Mouse (Mus musculus): ENCODE data around the gene Ccdc186. TPM values are rescaled to one million over a fixed set of nuclear protein-coding genes. Genes with fewer than 3 reads are reported as not detected.

Gene Ccdc186
- polyA plus RNA-seq, 2 experiments: 16.0 to 24.0 TPM

DNA sequence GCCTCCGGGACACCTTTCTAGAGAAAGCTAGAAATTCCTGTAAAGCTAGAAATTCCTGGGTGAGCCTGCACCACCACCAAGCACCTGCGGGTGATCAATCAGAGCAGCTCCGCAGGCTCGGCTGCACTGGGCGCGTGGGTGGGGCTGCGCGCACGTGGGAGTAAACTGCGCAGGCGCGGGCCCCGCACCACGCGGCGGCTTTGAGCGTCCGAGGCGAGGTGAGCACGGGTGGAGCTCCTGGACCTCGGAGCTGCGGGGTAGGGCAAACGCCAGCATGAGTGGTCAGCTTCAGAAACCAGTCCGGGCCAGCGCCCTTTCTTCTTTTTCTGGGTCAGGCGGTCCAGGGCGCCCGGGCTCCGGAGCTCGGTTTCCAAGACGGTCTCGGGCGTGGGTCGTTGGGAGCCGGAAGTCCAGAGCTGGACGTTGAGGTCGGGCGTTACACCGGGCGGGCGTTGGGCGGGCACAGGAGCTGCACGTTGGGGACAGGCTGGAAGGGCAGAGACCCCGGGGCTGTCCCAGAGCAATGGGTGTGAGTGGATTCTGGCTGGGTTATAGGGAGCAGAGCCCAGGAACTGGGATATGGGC, 4.1 kb upstream of the Ccdc186 start, which contains the start of gene Tdrd1:
Gene Tdrd1, plus strand, starts transcription at position 163 of the 585 bp plus-strand sequence.
- DNase-seq (ENCODE audit: low spot score) (peak; percentile 33), ATAC-seq (ENCODE audit: low FRiP score, low read depth) (no peak)

DNA sequence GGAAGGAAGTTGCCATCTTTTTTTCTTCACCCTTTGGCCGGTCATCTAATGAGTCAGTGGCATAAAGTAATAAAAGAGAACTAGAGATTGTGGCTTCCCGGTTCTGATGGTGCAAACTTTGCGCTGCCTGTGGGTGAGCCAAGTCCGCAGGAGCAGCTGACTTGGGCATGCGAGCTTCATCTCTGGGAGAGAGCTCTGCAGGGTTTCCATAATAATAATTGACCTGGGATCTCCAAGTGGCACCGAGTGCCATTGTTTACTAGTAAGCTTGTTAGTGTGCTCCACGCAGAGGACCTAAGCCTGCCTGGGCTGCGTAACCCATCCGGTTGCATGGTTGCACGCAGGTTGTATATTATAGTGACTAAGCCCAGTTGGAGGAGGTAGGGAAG, 452 bp upstream of the Ccdc186 start:
- Histone ChIP-seq H3K9me3 (ENCODE audit: control insufficient read depth, low read length) (no peaks in the 10 kb centered on the region), H3K4me1 (ENCODE audit: control insufficient read depth, insufficient read depth, low read length) (peaks cover 33% of the 10 kb centered on the region), H3K9ac (ENCODE audit: low read depth, low read length, severe bottlenecking) (peak overlapping the region; percentile 94), H3K4me3 (replicated peaks; ENCODE audit: low read length) (peak overlapping the region; percentile 98), H3K4me2 (replicated peaks; ENCODE audit: low read depth, low read length, severe bottlenecking) (peak overlapping the region; percentile 56), H3K27me3 (ENCODE audit: control insufficient read depth, insufficient read depth, low read length) (no peaks in the 10 kb centered on the region), H3K36me3 (ENCODE audit: control insufficient read depth, insufficient read depth, low read length) (no peaks in the 10 kb centered on the region), H3K27ac (replicated peaks; ENCODE audit: low read depth, low read length) (no peak overlapping the region; the same call in none of the 2 replicates)
- no peak for DNase-seq (ENCODE audit: low spot score)
- no peak for TF ChIP-seq POLR2A (IDR thresholded peaks at IDR 0.05; ENCODE audit: borderline replicate concordance, extremely low read depth, insufficient read depth, insufficient read length)
- peak; percentile 36 for ATAC-seq (ENCODE audit: low FRiP score, low read depth)
- 18% methylated on average over 10 of the region's 10 CpGs for WGBS

More for the DNA sequence above, 4.1 kb upstream of the Ccdc186 start, which contains the start of gene Tdrd1:
- H3K4me2 ChIP-seq (replicated peaks; ENCODE audit: low read depth, low read length, severe bottlenecking): peak within 1 kb of the TSS; percentile 45
- 63% methylated on average over 40 of the region's 44 CpGs for WGBS
- peak within 1 kb of the TSS; percentile 11; the same call in 1 of the 2 replicates for H3K4me3 ChIP-seq (replicated peaks; ENCODE audit: low read length)
- no peaks in the 10 kb centered on the region for H3K36me3 ChIP-seq (ENCODE audit: control insufficient read depth, insufficient read depth, low read length)
- TF ChIP-seq POLR2A (IDR thresholded peaks at IDR 0.05; ENCODE audit: borderline replicate concordance, extremely low read depth, insufficient read depth, insufficient read length): no peak
- no peak within 1 kb of the TSS for H3K27ac ChIP-seq (replicated peaks; ENCODE audit: low read depth, low read length)
- no peak within 1 kb of the TSS for H3K9ac ChIP-seq (ENCODE audit: low read depth, low read length, severe bottlenecking)
- H3K9me3 ChIP-seq (ENCODE audit: control insufficient read depth, low read length): no peaks in the 10 kb centered on the region
- H3K27me3 ChIP-seq (ENCODE audit: control insufficient read depth, insufficient read depth, low read length): no peaks in the 10 kb centered on the region
- peaks cover 3% of the 10 kb centered on the region; the same call in 1 of the 2 replicates for H3K4me1 ChIP-seq (ENCODE audit: control insufficient read depth, insufficient read depth, low read length)

DNA sequence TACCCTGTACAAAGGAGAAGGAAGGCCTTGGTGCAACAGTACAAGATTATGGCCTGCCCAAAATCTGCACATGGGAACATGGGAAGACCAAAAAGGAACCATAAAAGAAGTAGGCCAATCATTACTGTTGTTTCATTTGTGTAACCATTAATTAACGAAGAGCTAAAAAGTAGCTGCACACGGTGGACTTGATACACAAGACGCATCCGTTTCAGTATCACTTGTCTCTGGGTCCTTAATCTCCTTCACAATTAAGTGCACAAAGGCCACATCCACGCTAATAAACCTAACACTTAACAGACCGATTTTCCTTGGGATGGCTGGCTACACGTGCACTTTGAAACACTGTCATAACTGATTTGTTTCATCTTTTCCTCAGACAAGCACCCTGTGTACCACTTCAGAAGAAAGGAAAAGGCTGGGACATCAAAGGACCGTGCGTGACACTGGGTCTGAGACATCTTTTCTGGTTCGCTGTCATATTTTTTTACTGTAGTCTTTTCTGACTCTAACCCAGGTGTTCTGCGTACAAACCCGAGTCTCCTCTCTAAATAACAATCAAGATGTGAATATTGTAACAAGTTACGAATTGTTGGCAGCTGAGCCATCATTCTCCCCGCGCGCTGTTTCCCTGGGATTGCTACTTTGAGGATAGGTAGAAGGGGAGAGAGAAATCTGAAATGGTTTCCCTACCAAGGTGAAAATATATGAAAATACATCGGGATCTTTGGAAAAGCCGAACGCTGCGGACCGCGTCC, 771 bp downstream of the Ccdc186 start:
- no peak for ATAC-seq (ENCODE audit: low FRiP score, low read depth)
- Histone ChIP-seq H3K4me3 (replicated peaks; ENCODE audit: low read length) (peak overlapping the region; percentile 98), H3K4me1 (ENCODE audit: control insufficient read depth, insufficient read depth, low read length) (peaks cover 42% of the 10 kb centered on the region), H3K4me2 (replicated peaks; ENCODE audit: low read depth, low read length, severe bottlenecking) (peak overlapping the region; percentile 72), H3K27me3 (ENCODE audit: control insufficient read depth, insufficient read depth, low read length) (no peaks in the 10 kb centered on the region), H3K9ac (ENCODE audit: low read depth, low read length, severe bottlenecking) (peak overlapping the region; percentile 94), H3K27ac (replicated peaks; ENCODE audit: low read depth, low read length) (peak overlapping the region; percentile 87), H3K36me3 (ENCODE audit: control insufficient read depth, insufficient read depth, low read length) (no peaks in the 10 kb centered on the region), H3K9me3 (ENCODE audit: control insufficient read depth, low read length) (no peaks in the 10 kb centered on the region)
- TF ChIP-seq POLR2A (IDR thresholded peaks at IDR 0.05; ENCODE audit: borderline replicate concordance, extremely low read depth, insufficient read depth, insufficient read length): no peak
- WGBS: 5% methylated on average over 22 of the region's 22 CpGs
- DNase-seq (ENCODE audit: low spot score): no peak

DNA sequence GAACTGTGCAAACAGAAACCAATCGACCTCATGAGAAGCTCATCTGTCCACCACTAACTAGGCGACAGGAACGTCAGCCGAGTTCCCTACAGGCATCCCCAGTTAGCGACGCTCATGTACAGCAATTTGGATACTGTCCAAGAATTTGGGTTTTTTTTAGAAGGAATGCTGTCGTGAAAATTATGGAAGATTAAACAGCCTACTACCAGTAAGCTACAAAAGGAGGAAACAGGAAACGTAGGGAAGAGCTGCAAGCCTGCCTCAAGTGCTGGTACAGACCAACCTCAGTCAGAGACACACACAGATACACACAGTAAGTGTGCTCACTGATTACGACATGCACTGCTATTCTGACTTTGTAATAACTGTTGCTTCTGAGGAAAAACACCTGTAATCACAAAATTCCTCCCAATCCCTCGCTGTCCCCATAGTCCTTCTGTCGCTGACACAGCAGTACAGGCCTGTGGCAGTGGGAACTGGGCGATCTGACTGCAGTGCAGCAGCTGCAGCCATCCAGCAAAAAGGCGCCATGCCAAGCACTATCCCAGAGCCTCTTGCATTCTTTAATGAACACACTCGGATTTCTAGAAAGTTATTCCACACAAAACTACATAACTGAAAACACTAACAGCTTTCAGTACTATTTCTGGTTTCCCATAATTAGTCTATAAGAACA, 4.0 kb downstream of the Ccdc186 start:
- Histone ChIP-seq H3K9ac (ENCODE audit: low read depth, low read length, severe bottlenecking) (no peak overlapping the region), H3K4me1 (ENCODE audit: control insufficient read depth, insufficient read depth, low read length) (peaks cover 42% of the 10 kb centered on the region), H3K27me3 (ENCODE audit: control insufficient read depth, insufficient read depth, low read length) (no peaks in the 10 kb centered on the region), H3K4me3 (replicated peaks; ENCODE audit: low read length) (no peak overlapping the region), H3K9me3 (ENCODE audit: control insufficient read depth, low read length) (no peaks in the 10 kb centered on the region), H3K36me3 (ENCODE audit: control insufficient read depth, insufficient read depth, low read length) (peaks cover 16% of the 10 kb centered on the region), H3K27ac (replicated peaks; ENCODE audit: low read depth, low read length) (no peak overlapping the region), H3K4me2 (replicated peaks; ENCODE audit: low read depth, low read length, severe bottlenecking) (0 out of 2 replicates have a peak overlapping the region, but pooled peaks have one; percentile 1)
- no peak for TF ChIP-seq POLR2A (IDR thresholded peaks at IDR 0.05; ENCODE audit: borderline replicate concordance, extremely low read depth, insufficient read depth, insufficient read length)
- ATAC-seq (ENCODE audit: low FRiP score, low read depth) (no peak), DNase-seq (ENCODE audit: low spot score) (peak; percentile 64)
- 29% methylated on average over 14 of the region's 14 CpGs for WGBS

DNA sequence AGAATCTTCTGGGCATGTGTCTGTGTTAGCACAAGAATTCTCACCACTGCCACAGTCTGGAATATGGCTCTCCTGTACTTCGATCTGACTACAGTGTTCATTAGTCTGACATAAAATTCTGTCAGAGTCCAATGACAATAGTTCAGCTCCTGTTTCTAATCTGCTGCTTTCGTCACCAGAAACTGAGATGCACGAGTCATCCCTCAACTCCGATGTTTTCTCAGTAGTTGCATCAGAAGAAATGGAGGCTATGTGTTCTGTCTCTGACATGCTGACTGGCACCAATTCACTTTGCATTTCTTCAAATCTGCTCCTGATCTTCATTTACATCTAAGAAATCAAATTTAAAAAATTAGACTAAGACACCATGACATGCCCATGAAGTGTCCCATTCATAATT, 8.6 kb downstream of the Ccdc186 start:
- Histone ChIP-seq H3K4me1 (ENCODE audit: control insufficient read depth, insufficient read depth, low read length) (peaks cover 23% of the 10 kb centered on the region), H3K27ac (replicated peaks; ENCODE audit: low read depth, low read length) (no peak overlapping the region), H3K9me3 (ENCODE audit: control insufficient read depth, low read length) (no peaks in the 10 kb centered on the region), H3K9ac (ENCODE audit: low read depth, low read length, severe bottlenecking) (no peak overlapping the region), H3K4me3 (replicated peaks; ENCODE audit: low read length) (no peak overlapping the region), H3K4me2 (replicated peaks; ENCODE audit: low read depth, low read length, severe bottlenecking) (no peak overlapping the region), H3K36me3 (ENCODE audit: control insufficient read depth, insufficient read depth, low read length) (peaks cover 57% of the 10 kb centered on the region), H3K27me3 (ENCODE audit: control insufficient read depth, insufficient read depth, low read length) (no peaks in the 10 kb centered on the region)
- 89% methylated on average over 4 of the region's 4 CpGs for WGBS
- no peak for TF ChIP-seq POLR2A (IDR thresholded peaks at IDR 0.05; ENCODE audit: borderline replicate concordance, extremely low read depth, insufficient read depth, insufficient read length)
- DNase-seq (ENCODE audit: low spot score): no peak
- ATAC-seq (ENCODE audit: low FRiP score, low read depth): no peak

All from limb, embryonic 14.5 days (tissue).